Mouse (Mus musculus) cerebellum, postnatal 14 days (tissue): ENCODE measurements around the gene Rundc1.
"Not testable (repeated sequence)": the region's sequence is repeated elsewhere in the genome, so short reads cannot be mapped to it uniquely, and the experiment has no call there.

Experiments used
- DNase-seq, 2 experiments: peaks; one replicate each; pipeline ENCODE4 v3.0.0; 2021; ENCODE audit warnings: mixed read lengths in 2 of 2

Gene Rundc1

DNA sequence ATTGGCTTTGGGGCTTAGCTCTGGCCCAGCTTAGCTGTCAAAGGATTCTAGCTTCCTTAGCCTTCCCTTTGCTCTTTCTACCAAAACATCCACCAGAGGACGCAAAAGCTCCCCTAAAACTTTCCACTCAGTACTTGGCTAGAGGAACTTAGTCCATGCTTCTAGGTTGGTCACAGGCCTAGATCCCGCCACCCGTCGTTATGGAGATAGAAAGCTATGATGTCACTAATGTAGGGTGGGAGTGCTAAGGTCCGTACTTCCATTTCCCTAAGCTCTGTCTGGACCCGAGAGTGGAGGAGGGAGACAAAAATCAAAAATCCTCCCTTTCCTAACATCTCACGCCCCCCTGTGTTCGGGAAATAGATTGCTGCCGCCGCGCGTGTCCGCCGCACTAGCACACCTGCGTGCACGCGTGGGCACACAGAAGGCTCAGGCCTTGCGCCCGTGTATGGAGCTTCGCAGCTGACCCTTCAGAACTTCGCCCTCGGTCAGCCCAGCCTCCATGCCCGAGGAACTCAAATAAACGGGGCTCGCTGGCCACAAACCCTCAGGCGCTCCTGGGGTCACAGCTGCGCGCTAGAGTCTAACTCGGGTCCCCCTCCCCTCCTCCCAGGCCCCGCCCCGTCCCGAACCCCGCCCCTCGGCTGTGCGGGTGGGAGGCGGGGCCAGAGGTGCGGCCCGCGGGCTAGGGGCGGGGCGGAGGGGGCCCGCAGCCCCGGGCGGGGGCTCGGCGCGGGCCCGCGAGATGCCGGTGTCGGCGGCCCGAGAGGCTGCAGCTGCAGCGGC lies 42.8 kb downstream of the Rundc1 start:
- peak; percentile 81 to 82 for DNase-seq

DNA sequence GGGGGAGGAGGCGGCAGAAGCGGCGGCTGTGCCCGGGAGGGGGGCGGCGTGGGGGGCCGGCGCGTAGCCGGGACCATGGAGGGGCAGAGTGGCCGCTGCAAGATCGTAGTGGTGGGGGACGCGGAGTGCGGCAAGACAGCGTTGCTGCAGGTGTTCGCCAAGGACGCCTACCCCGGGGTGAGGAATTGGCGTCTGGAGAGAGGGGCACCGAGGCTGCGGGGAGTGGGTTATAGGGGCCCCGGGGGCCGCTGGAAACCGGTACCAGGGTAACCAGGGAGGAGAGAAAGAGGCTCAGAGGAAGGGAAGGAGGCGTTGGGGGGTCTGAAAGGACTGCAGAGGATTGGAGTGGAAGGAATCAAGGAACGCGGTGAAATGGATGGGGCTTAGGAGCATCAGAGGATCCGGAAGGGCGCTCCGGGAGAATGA lies 43.4 kb downstream of the Rundc1 start:
- DNase-seq, result no peak

DNA sequence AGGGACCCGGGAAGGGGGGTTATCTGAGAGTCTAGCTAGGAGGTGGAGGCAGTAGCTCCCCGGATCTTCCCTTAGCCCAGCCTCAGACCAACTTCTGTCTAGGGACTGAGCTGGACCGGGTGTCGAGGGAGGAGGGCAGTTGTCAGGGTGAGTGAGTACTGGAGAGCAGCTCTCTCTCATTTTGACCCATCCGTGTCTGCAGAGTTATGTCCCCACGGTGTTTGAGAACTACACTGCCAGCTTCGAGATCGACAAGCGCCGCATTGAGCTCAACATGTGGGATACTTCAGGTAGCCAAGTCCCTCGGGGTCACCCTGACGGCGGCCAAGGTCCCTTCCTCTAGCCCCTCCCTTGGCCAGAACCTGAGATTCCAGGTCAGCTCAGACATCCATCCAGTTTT lies 43.8 kb downstream of the Rundc1 start:
- peak in 1 of 2 experiments; percentile 31 for DNase-seq

DNA sequence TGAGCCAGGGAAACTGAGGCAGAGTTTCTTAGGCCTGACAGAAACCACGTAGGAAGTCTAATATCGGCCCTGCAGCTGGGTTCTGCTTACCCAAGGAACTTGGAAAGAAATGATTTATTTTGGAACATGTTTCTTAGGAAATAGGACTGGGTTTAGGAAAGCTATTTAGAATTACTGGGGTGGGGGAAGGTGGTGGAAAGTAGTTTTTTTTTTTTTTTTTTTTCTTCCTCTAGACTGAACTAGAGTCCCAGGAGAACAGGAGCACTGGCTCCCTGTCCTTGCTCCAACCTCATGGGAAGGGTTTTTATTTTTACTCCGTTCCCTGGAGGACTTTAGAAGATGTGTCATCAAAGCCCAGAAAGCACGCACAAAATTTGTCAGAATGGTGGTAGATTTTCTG lies 44.3 kb downstream of the Rundc1 start:
- no peak for DNase-seq

DNA sequence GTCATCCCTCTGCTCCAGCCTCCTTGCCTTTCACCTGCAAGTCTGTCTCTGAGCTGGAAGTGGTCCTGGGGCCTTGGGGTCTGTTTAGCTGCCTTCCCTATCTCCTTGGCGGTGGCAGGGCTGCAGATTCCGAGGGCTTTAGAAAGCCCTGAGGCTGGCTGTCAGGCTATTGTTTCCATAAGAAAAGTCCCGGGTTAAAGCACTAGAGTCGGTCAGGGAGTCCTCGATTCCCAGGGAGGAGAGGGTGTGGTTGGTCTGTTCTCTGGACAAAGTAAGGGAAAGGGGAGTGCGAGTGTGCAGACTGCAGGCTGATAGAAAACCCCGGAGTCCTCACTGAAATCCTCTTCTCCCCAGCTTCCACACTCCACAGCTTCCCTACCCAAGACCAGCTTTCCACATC lies 45.3 kb downstream of the Rundc1 start:
- DNase-seq, result no peak

DNA sequence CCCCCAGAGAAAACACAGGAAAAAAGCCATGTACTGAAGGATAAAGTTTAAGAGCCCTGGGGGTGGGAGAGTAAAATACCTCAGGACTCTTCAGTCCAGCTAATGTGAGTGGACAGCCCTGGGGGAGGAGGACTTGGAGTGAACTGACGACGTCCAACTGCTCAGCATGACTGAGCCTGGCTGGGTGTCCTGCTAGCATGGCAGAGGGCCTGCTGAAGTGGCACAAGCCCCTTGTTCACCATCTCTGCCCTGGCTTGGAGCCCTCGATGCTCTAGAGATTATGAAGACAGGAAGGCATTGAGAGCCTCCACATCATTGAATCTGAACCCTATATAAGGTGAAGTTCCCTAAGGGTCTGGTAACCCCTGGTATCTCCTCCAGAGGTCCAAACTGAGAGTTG lies 47.0 kb downstream of the Rundc1 start:
- peak; percentile 39 to 46 for DNase-seq

DNA sequence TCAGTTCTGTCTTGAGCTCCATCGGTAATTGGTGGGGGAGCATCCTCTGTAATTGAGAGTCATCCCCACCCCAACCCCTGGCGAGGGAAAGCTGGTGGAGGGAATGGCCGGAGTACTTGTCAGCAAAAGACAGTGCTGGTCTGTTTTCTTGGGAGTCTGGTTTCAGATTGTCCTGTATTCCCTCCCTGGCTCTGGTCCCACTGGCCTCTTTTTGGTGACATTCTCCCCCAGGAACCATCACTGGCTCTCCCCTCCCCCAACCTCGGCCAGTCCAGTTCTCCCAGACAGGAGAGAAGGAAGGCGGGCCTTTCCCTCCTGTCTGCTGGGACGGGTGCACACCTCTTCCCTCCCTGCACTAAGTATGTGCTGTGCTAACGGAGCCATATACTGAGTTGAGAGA lies 47.5 kb downstream of the Rundc1 start:
- peak; percentile 46 to 71 for DNase-seq

DNA sequence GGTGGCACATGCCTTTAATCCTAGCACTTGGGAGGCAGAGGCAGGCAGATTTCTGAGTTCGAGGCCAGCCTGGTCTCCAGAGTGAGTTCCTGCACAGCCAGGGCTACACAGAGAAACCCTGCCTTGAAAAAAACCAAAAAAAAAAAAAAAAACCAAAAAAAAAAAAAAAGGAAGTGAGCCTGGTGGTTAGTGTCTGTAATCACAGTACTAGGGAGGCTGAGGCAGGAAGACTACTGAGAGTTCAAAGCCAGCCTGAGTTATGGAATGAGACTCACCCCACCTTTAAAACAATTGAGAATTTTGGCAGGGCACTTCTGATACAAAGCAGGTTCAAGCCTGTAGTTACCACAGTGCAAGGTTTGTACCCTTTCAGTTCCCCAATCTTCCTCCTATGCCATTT lies 48.8 kb downstream of the Rundc1 start:
- not testable (repeated sequence) for DNase-seq

DNA sequence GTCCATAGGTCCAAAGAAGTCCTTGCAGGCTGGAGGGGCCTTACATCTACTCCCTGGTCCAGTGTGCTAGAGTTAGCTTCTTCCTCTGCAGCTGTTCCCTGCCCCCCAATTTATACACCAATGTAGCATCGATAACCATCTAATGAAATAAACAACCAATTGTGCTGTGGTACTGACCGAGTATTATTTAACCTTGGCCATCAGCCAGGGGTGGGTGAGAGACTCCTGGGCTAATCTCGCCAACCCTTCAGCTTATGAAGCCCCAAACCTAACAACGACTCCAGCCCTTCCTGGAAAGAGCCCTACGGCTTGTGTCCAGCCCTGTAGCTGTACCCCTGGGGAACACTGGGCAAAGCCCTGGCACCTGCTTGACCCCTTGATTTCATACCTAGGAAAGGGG lies 49.4 kb downstream of the Rundc1 start:
- no peak for DNase-seq

DNA sequence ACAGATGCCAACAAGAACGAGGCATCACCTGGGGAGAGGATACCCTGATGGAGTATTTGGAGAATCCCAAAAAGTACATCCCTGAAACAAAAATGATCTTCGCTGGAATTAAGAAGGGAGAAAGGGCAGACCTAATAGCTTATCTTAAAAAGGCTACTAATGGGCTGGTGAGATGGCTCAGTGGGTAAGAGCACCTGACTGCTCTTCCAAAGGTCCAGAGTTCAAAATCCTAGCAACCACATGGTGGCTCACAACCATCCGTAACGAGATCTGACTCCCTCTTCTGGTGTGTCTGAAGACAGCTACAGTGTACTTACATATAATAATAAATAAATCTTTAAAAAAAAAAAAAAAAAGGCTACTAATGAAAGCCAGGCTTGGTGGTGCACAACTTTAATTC lies 51.5 kb downstream of the Rundc1 start:
- DNase-seq, result not testable (repeated sequence)

DNA sequence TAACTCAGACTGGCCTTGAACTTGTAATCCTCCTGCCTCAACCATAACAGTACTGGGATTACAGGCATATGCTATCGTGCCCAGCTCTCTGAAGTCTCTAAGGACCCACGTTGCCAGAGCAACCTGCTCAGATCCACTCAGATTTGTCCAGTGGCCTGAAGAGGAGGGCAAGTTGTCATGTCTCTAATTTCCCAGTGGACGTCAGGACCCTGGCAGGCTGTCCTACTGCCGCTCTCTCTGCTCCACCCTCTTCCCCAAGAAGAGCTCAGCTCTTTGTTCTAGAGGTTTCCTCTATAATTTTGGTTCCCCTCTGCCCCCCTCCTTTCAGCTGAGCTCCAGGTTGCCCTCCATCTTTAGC lies 52.3 kb downstream of the Rundc1 start:
- DNase-seq, result peak; percentile 58 to 71

DNA sequence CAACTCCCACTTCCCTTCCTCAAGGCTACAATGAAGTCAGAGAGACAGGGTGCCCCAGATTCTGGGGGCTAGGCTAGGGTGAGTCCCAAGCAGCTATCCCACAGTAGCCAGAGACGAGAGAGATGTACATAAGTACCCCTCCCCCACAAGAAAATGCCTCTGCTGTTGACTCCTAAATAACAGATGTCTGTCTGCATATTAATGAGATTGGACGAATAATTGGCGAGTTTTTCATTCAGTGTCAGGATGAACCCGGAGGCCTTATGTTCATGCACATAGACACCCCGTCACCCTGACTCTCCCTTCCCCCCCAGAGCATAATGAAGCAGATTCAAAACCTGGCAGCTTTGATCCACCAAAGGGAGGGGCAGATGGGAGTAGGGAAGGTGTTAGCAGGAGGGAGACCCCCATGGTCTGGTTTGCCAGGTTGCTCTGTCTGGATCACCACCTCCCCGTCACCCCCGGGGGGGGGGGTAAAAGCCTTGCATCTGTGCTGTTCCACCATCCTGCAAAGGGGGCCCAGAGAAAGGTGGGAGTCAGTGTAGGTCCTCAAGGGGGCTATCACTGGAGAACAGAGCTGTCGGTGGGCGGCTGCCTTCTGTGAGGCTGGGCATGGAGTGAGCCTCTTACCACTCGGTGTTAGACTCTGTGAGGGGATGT lies 52.8 kb downstream of the Rundc1 start:
- DNase-seq, result peak in 1 of 2 experiments; percentile 51

DNA sequence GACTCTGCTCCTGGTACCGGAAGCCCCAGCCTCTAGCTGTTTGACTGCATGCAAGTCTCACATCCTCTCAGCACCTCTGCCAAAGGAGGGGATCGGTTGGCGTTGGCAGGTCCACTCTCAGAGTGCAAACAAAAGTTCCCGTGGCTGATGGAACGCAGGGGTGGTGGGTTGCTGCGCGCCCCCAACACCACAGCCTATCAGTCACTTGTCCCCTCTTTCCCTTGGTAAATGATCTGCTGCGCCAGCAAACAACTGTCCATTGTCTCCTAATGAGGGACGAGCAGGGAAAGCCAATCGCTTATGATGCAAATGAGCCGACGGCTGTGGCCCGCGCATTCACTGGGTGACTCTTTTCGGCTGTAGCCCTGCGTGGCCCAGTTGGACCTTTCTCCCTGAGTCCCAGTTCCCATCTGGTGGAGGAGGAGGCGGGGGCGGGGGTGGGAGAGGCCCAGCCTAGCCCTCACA lies 54.3 kb downstream of the Rundc1 start:
- DNase-seq, result no peak

DNA sequence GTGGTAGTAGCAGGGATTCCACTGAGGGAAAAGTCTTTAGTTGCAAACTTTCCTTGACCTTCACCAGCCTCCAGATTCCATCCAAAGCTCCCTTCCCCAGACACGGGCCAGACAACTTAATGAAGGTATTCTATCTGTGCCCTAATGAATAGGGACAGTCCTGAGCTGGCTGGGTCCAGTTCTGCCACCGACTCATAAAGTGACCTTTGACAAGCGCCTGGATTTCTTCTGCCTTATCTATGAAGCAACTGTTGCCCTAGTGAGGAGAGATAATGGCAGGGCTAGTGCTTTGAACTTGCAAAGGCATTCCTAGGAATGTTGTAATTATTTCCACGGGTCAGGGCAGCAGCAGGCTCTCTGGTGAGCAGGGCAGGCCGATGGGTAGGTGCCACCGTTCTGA lies 56.0 kb downstream of the Rundc1 start:
- DNase-seq, result no peak

DNA sequence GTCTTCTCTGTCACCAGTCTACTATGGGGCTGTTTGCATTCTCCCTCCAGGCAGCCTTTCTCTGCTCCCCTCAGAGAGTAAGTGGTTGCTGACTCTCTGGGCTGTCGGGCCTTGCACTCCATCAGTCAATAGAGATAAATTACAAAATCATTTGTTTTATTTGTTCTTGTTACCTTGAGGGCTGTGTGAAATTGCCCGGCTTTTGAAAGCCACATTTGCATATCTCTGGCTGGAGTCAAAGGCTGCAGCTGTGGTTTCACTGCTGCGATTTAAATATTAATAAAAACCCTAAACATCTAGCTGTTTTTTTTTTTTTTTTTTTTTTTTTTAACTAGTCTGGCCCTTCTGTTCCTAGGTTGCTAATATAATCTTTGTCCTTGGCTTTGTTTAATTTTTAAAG lies 58.9 kb downstream of the Rundc1 start:
- no peak for DNase-seq

DNA sequence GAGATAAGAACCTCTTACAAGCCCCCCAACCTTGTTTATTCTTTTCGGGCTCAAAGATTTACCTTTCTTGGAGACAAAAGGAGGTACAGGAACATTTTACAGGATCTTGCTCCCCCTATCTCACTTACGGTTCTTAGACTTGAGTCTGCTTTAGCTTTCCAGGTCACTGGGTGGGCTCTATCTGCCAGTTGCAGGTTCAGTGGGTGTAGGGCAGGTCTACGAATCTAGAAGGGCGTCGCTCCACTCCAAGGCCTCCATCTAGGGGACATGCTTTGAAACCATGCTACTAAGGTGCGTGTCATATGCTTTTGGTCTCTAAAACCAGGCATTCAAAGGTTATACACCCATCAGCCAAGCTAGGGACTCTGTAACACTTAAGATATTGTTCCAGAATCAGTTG lies 59.4 kb downstream of the Rundc1 start:
- DNase-seq, result no peak

DNA sequence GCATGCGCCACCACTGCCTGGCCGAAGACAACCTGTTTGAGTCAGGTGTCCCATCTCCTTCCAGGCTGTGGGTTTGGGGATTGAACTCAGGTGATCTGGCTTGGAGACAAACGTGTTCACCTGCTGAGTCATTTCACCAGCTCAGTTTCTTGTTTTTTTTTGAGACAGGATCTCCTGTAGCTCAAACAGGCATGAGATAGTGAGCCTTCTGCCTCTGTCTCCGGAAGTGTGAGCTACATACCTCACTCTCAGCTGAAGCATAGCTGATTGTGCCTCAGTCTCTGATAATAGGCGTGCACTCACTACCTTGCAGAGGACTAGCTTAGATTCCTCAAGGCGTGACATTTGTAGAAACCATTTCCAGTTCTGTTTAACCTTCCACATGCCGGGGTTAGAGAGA lies 59.9 kb downstream of the Rundc1 start:
- no peak for DNase-seq
